Mouse (Mus musculus) testis, adult 2 months (tissue): ENCODE results near the gene Mafb. TPM values are rescaled to one million over a fixed set of nuclear protein-coding genes. Genes with fewer than 3 reads are reported as not detected.

ENCODE experiments used
- H3K27ac ChIP-seq: fragments of 200-500 bp; 2 replicates; pipeline ENCODE4 v1.5.1; 2012; ENCODE audit warnings: low read depth, low read length; ENCODE audit not compliant: control insufficient read depth, insufficient read depth
- H3K27me3 ChIP-seq: fragments of 200-500 bp; 2 replicates; pipeline ENCODE4 v1.6.1; 2012; ENCODE audit warnings: mild to moderate bottlenecking, low read length, moderate library complexity; ENCODE audit not compliant: control insufficient read depth, insufficient read depth
- H3K36me3 ChIP-seq: fragments of 200-500 bp; 2 replicates; pipeline ENCODE4 v1.6.1; 2012; ENCODE audit warnings: mild to moderate bottlenecking, low read length; ENCODE audit not compliant: control insufficient read depth, insufficient read depth
- H3K4me1 ChIP-seq: fragments of 200-500 bp; 2 replicates; pipeline ENCODE4 v1.6.1; 2012; ENCODE audit warnings: low read length; ENCODE audit not compliant: control insufficient read depth, insufficient read depth
- H3K4me3 ChIP-seq: fragments of 200-500 bp; 2 replicates; pipeline ENCODE4 v1.5.1; 2012; ENCODE audit warnings: low read depth, mild to moderate bottlenecking, low read length, moderate library complexity, mixed read lengths; ENCODE audit not compliant: control insufficient read depth
- CTCF ChIP-seq: fragments of 200-500 bp; IDR thresholded peaks from 2 replicates; pipeline ENCODE4 v1.5.1; 2012; ENCODE audit warnings: low read depth, mild to moderate bottlenecking, inconsistent platforms, low read length, moderate library complexity; ENCODE audit not compliant: control insufficient read depth, insufficient read depth, insufficient replicate concordance
- POLR2A ChIP-seq: fragments of 200-500 bp; IDR thresholded peaks from 2 replicates; pipeline ENCODE4 v1.6.1; 2012; ENCODE audit warnings: low read depth, mild to moderate bottlenecking, inconsistent platforms, low read length, moderate library complexity; ENCODE audit not compliant: control insufficient read depth
- polyA plus RNA-seq: library from polyadenylated mRNA; depleted of rRNA; stranded (reverse); fragments of >200 nt; gene quantifications from 2 replicates; pipeline ENCODE4 v1.2.3, GENCODE M21; 2012

The Mafb gene
- polyA plus RNA-seq, 1 experiment = 3.5 TPM

DNA sequence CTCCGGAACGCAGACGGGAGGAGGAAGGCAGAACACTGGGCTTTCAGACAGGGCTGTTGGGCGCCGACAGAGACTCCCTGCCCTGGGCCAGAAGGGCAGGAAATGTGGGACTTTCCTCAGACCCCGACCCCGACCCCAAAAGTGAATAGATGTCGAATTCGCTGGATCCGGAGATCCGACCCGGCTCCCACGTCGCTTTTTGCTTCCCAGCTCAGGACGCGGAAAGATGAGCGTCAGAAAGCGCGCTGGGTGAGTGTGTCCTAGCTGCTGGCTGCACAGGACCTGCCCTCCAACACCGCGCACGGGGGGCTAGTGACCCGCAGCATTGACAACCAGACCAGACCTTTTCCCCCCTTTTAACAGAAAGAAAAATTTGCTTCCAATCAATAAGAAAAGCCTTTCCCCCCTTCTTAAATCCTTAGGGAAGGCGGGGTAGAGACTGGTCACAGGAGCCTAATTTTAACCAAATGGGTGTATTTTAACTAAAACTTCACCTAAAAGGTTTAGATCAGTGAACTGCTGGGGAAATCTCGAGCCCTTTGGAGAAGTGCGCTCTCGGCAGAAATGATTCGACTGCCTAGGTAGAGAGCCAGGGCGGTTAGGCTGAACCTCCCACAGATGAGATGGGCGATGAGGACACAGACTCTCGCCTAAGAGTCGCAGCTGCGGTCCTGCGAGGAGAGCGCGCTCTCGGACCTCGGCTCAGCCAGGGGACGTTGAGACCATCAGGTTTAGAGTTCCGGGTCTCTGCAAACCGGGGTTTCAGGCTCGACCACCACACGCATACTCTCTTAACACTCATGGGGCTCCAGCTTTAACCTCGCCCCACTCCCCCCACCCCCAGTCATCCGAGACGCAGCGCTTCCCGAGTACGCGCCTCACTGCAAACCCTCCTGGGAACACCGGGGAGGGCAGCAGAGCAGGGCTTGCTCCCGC is 1.8 kb upstream of the Mafb start:
- Histone ChIP-seq H3K27ac (no peak overlapping the region), H3K4me1 (peaks cover 8% of the 10 kb centered on the region), H3K4me3 (peak overlapping the region; percentile 3; the same call in 1 of the 2 replicates), H3K36me3 (no peaks in the 10 kb centered on the region), H3K27me3 (no peaks in the 10 kb centered on the region; the same call in 1 of the 2 replicates)
- no peak for TF ChIP-seq POLR2A
- no peak for TF ChIP-seq CTCF

DNA sequence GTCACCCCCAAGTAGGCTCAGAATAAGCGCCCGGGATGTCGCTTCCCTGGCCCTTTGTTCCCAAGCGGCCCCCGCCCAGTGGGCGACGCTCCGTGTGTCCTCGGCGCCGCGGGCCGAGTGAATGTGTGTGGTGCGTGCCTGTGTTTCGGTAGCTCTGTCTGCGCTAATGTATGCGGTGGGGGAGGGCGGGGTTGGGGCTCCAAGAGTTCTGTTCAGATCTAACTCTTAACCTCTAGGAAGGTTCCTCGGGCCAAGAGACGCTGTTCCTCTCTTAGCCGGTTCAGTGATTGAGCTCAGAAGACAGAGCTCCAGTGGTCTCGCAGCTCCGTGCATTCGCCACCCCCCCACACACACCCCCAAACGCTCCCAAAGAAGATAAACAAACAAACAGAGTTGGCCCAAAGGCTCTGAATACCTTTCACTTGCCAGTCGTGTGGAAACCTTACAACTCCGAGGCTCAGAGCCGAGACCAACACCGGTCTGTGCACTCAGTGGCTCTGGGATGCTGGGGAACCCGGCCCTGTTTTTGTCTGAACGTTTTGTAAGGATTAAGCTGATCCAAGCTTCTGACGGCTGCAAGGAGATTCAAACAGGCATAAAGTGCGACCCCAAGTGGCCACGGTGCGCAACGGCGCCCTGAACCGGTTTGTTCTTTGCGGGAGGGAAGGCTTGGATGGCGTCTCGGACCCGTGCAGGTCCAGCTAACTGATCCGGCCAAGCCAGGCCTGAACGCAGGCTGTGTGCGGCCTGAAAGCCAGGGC is 763 bp upstream of the Mafb start:
- H3K27me3 ChIP-seq = no peaks in the 10 kb centered on the region; the same call in 1 of the 2 replicates
- H3K36me3 ChIP-seq = no peaks in the 10 kb centered on the region
- H3K4me1 ChIP-seq = peaks cover 8% of the 10 kb centered on the region
- H3K27ac ChIP-seq = peak overlapping the region; percentile 71; the same call in 1 of the 2 replicates
- peak overlapping the region; percentile 74 for H3K4me3 ChIP-seq
- TF ChIP-seq POLR2A (no peak), CTCF (peak; percentile 92)

DNA sequence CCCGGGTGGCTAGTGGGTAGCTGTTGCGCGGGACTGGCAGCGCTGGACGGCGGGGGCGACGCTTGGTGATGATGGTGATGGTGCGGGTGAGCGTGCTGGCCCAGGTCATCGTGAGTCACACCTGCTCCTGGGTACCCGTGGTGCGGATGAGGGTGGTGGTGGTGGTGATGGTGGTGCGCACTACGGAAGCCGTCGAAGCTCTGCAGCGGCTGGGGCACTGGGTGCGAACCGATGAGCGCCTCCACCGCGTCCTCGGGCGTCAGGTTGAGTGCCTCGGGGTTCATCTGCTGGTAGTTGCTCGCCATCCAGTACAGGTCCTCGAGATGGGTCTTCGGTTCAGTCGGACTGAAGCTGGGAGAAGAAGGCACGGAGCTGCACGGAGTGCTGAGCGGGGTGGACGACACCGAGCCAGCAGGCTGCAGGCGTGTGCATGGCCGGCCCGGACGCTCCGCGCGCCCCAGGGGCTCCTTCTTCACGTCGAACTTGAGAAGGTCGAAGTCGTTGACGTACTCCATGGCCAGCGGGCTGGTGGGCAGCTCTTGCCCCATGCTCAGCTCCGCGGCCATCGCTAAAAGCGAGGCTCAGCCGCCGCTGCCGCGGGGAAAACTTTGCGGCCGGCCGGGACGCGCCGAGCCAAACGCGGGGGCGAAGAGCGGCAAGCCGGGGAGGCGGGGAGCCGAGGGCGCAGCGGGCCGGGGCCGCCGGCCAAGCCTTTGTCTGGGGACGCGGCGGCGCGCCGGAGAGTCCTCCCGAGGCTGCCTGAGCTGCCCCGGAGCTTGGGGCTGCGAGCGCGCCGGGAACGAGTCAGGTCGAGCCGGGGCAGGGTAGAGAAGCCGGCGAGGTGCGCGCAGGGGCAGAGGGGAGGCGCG is 520 bp downstream of the Mafb start:
- peaks cover 8% of the 10 kb centered on the region for H3K4me1 ChIP-seq
- peak overlapping the region; percentile 39 for H3K27ac ChIP-seq
- H3K36me3 ChIP-seq = no peaks in the 10 kb centered on the region
- TF ChIP-seq CTCF = no peak
- TF ChIP-seq POLR2A = no peak
- H3K4me3 ChIP-seq = peak overlapping the region; percentile 74
- no peaks in the 10 kb centered on the region; the same call in 1 of the 2 replicates for H3K27me3 ChIP-seq

DNA sequence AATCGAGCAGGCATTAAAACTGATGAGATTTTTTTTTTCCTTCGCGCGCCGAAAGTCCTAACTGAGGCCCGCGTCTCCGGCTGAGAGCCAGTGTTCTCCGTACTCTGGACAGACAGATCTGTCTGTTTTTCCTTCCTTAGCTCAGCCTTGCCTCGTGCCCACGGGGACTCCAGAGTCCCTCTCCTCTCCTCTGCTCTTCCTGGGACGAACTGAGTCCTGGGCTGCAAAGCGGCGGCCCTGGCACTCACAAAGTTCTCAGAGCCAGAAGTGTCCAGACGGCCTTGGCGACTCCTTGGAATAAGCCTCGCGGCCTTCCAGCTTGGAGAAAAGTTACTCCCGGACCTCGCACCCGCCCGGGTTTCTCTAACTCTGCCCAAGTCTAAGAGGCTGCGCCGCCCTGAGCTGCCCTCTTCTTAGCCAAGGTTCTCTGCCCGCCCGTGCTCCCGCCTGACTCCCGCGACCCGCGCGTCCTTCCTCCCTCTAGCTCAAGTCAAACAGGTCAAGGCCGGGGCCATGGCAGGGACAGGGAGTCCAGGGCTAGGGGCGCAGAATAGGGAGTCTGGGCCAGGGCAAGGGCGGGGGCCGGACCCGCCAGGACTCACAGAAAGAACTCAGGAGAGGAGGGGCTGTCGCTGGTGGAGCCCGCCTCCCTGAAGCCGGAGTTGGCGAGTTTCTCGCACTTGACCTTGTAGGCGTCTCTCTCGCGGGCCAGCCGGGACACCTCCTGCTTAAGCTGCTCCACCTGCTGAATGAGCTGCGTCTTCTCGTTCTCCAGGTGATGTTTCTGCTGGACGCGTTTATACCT is 1.6 kb downstream of the Mafb start:
- Histone ChIP-seq H3K27ac (peak overlapping the region; percentile 51), H3K36me3 (no peaks in the 10 kb centered on the region), H3K4me1 (peaks cover 8% of the 10 kb centered on the region), H3K4me3 (peak overlapping the region; percentile 74), H3K27me3 (no peaks in the 10 kb centered on the region; the same call in 1 of the 2 replicates)
- no peak for TF ChIP-seq CTCF
- no peak for TF ChIP-seq POLR2A

DNA sequence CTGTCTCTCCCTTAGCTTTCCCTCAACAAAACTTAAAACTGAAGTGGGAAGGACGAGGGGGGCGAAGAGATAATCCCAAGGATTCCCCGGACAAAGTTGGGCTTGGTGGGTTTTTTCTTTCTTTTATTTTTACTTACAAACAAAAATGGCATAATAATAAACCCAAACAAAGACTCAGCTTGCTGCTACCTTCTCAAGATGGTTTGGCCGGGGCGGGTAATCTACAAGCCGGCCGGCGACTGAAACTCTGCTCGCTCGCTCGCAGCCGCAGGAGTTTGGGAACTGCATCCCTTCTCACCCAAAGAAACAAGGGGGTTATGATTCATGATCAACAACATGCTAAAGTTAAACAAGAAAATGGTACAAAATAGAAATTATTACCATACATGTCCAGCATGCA is 2.2 kb downstream of the Mafb start:
- no peaks in the 10 kb centered on the region for H3K36me3 ChIP-seq
- peaks cover 8% of the 10 kb centered on the region for H3K4me1 ChIP-seq
- peak overlapping the region; percentile 28 for H3K4me3 ChIP-seq
- H3K27me3 ChIP-seq = no peaks in the 10 kb centered on the region; the same call in 1 of the 2 replicates
- no peak for TF ChIP-seq CTCF
- no peak for TF ChIP-seq POLR2A
- no peak overlapping the region for H3K27ac ChIP-seq

DNA sequence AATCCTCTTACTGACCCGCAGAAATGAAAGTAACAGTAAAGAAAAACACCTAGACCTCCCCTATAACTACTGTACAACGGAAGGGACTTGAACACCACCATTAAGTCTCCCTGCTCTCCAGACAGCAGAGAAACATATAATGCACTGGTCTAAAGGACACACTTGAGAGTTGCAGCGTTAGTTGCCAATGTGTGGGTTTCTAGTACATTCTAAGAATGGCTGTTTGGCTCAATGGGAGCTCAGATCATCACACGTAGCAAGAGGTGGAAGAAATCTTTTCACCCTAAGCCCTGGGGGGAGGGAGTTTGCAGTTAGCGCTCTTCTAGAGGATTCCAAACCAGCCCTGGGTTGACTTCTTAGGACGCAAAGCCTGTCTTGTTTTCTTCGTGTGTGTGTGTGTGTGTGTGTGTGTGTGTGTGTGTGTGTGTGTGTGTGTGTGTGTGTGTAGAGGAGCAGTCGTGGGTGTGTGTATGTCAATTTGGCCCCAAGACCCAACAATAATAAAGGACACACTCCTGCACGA is 2.7 kb downstream of the Mafb start:
- Histone ChIP-seq H3K4me1 (peaks cover 8% of the 10 kb centered on the region), H3K27ac (no peak overlapping the region), H3K4me3 (peak overlapping the region; percentile 28), H3K36me3 (no peaks in the 10 kb centered on the region), H3K27me3 (no peaks in the 10 kb centered on the region; the same call in 1 of the 2 replicates)
- TF ChIP-seq CTCF (no peak), POLR2A (no peak)
